Mouse (Mus musculus): Measurements from ENCODE around the gene Gdi2. TPM values are rescaled to one million over a fixed set of nuclear protein-coding genes. Genes with fewer than 3 reads are reported as not detected.

The Gdi2 gene
- total and polyA plus RNA-seq, 3 experiments: 71.4 to 262 (median 243) TPM

DNA sequence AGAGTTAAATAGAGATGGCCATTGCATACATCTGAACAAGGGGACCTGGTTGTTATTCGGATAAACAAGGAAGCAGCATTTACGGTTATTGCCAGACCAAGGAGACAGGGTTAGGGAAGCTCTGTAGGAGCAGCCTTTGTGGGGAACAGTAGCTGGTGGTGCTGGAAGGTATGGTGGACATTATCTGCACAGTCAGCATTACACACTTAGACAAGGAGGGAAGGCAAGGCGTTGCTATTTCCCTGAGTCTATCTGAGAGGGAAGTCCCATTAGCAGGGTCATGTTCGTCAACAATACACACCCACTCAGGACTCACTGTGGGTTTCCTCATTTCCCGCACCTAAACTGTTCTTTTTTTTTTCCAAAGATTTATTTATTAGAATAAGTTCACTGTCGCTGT is 10.0 kb downstream of the Gdi2 start:
- no peak overlapping the region; the same call in 1 of the 2 replicates for H3K27ac ChIP-seq
- H3K9ac ChIP-seq (ENCODE audit: low read depth, low read length): no peak overlapping the region
- intact Hi-C loops (cut with DNase I): loop anchor here (10.0 kb wide), 1 partner anchor 347 kb away; no protein-coding TSS in a partner anchor
- peaks cover 47% of the 10 kb centered on the region for H3K36me3 ChIP-seq (ENCODE audit: control insufficient read depth, insufficient read depth, low read length)
- DNase-seq: no peak
- WGBS: 48% methylated on average over 6 of the region's 6 CpGs
- no peak overlapping the region for H3K4me3 ChIP-seq
- TF ChIP-seq EP300 (IDR thresholded peaks at IDR 0.05; ENCODE audit: insufficient read depth, low read depth, low read length): no peak
- no peak for TF ChIP-seq POLR2A (IDR thresholded peaks at IDR 0.05; ENCODE audit: insufficient read depth, low read depth, low read length)
- TF ChIP-seq CTCF (IDR thresholded peaks at IDR 0.05): no peak
- H3K4me1 ChIP-seq (ENCODE audit: control insufficient read depth, insufficient read depth, low read length): peaks cover 20% of the 10 kb centered on the region
- peaks cover 10% of the 10 kb centered on the region for H3K79me2 ChIP-seq (replicated peaks; ENCODE audit: control insufficient read depth, insufficient read depth, low read length)
- no peaks in the 10 kb centered on the region for H3K27me3 ChIP-seq (ENCODE audit: control insufficient read depth, insufficient read depth, low read length)

- Histone ChIP-seq H3K27me3 (ENCODE audit: control insufficient read depth, insufficient read depth, low read length) (no peaks in the 10 kb centered on the region), H3K4me1 (ENCODE audit: control insufficient read depth, insufficient read depth, low read length) (no peaks in the 10 kb centered on the region; the same call in 1 of the 2 replicates), H3K36me3 (ENCODE audit: control insufficient read depth, insufficient read depth, low read length) (peaks cover 16% of the 10 kb centered on the region), H3K27ac (no peak overlapping the region), H3K4me3 (no peak overlapping the region), H3K79me2 (replicated peaks; ENCODE audit: control insufficient read depth, insufficient read depth, low read length) (no peaks in the 10 kb centered on the region), H3K9ac (ENCODE audit: low read depth, low read length) (no peak overlapping the region)
- peak; percentile 42 for TF ChIP-seq CTCF (IDR thresholded peaks at IDR 0.05)
- TF ChIP-seq EP300 (IDR thresholded peaks at IDR 0.05; ENCODE audit: insufficient read depth, low read depth, low read length): no peak
- DNase-seq: no peak
- intact Hi-C loops (cut with DNase I): no loop called here
- WGBS: 89% methylated on average over 1 of the region's 1 CpGs
Measured at GRCm38 (mm10) chr13:3563130-3563529, 25.3 kb downstream of the Gdi2 start.

DNA sequence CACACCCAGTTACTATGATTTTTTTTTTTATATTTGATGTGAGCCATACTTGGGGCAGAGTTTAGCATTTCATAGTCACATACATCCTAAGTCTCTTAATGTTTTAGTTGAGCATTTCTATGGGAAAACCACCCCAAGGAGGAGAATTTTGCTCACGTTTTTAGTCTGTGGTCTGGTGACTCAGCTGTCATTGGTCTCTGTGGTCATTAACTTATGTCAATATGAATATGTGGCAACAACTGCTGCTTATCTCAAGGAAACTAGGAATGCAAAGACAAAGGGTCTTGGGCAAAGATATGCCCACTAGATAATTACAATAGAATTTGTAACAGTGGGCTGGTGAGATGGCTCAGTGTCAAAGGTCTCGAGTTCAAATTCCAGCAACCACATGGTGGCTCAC is 26.1 kb downstream of the Gdi2 start:
- Histone ChIP-seq H3K79me2 (replicated peaks; ENCODE audit: control insufficient read depth, insufficient read depth, low read length) (no peaks in the 10 kb centered on the region), H3K9ac (ENCODE audit: low read depth, low read length) (no peak overlapping the region), H3K27ac (no peak overlapping the region), H3K4me3 (no peak overlapping the region), H3K4me1 (ENCODE audit: control insufficient read depth, insufficient read depth, low read length) (no peaks in the 10 kb centered on the region; the same call in 1 of the 2 replicates), H3K36me3 (ENCODE audit: control insufficient read depth, insufficient read depth, low read length) (peaks cover 18% of the 10 kb centered on the region), H3K27me3 (ENCODE audit: control insufficient read depth, insufficient read depth, low read length) (no peaks in the 10 kb centered on the region)
- DNase-seq: no peak
- WGBS: 80% methylated on average over 2 of the region's 2 CpGs
- TF ChIP-seq POLR2A (IDR thresholded peaks at IDR 0.05; ENCODE audit: insufficient read depth, low read depth, low read length) (no peak), CTCF (IDR thresholded peaks at IDR 0.05) (no peak), EP300 (IDR thresholded peaks at IDR 0.05; ENCODE audit: insufficient read depth, low read depth, low read length) (no peak)
- intact Hi-C loops (cut with DNase I): no loop called here

DNA sequence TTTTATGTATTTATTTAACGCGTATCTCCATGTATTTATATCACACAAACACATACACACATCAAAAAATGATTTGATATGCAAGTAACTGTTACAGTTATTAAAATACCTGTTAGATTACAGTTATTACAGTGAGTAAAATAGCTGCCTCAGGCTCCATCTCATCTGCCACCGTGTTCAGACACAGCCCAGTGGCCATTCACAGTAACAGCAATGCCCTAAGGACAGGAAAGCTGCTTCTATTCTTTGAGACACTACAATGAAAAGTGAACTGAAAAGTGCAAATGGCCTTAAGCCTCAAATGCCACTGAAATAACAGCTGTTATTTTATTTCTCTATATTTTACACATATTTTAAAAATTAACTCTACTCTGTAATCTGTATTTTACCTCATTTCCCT is 52.9 kb downstream of the Gdi2 start:
- whole genome bisulfite sequencing: 84% methylated on average over 3 of the region's 3 CpGs
- Histone ChIP-seq H3K36me3 (ENCODE audit: control insufficient read depth, insufficient read depth, low read length) (no peaks in the 10 kb centered on the region; the same call in 1 of the 2 replicates), H3K27ac (no peak overlapping the region), H3K4me1 (ENCODE audit: control insufficient read depth, insufficient read depth, low read length) (no peaks in the 10 kb centered on the region), H3K27me3 (ENCODE audit: control insufficient read depth, insufficient read depth, low read length) (no peaks in the 10 kb centered on the region), H3K79me2 (replicated peaks; ENCODE audit: control insufficient read depth, insufficient read depth, low read length) (0 out of 2 replicates have a peak, but pooled peaks cover 1% of the 10 kb centered on the region), H3K9ac (ENCODE audit: low read depth, low read length) (no peak overlapping the region), H3K4me3 (no peak overlapping the region)
- intact Hi-C loops (cut with DNase I): loop anchor here (10.0 kb wide), 1 partner anchor 186 kb away; no protein-coding TSS in a partner anchor
- no peak for DNase-seq
- TF ChIP-seq POLR2A (IDR thresholded peaks at IDR 0.05; ENCODE audit: insufficient read depth, low read depth, low read length) (no peak), CTCF (IDR thresholded peaks at IDR 0.05) (peak; percentile 51)

DNA sequence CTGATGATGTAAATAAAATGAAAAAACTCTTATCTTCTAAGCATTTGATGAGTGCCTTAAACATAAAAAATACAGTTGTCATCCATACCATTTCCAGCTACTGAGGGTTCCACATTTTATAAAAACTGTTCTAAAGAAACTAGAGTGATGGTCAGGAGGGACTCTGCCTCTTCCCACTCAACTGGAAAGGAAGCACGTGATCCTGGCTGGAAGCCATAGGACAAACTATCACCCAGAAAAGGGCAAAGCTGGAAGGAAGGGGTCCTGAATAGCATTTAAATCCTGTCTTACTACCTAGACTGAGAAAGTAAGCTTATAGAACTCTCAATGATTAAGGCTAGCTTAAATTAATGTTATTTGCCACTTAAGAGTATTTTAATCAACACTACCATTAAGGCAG is 56.4 kb downstream of the Gdi2 start:
- H3K27me3 ChIP-seq (ENCODE audit: control insufficient read depth, insufficient read depth, low read length): no peaks in the 10 kb centered on the region
- TF ChIP-seq CTCF (IDR thresholded peaks at IDR 0.05) (no peak), EP300 (IDR thresholded peaks at IDR 0.05; ENCODE audit: insufficient read depth, low read depth, low read length) (no peak), POLR2A (IDR thresholded peaks at IDR 0.05; ENCODE audit: insufficient read depth, low read depth, low read length) (no peak)
- no peak for DNase-seq
- 0 out of 2 replicates have a peak, but pooled peaks cover 1% of the 10 kb centered on the region for H3K79me2 ChIP-seq (replicated peaks; ENCODE audit: control insufficient read depth, insufficient read depth, low read length)
- no peak overlapping the region for H3K27ac ChIP-seq
- H3K4me3 ChIP-seq: no peak overlapping the region
- no peaks in the 10 kb centered on the region for H3K4me1 ChIP-seq (ENCODE audit: control insufficient read depth, insufficient read depth, low read length)
- WGBS: 46% methylated on average over 1 of the region's 1 CpGs
- intact Hi-C loops (cut with DNase I): loop anchor here (10.0 kb wide), 1 partner anchor 190 kb away; no protein-coding TSS in a partner anchor
- no peaks in the 10 kb centered on the region; the same call in 1 of the 2 replicates for H3K36me3 ChIP-seq (ENCODE audit: control insufficient read depth, insufficient read depth, low read length)
- H3K9ac ChIP-seq (ENCODE audit: low read depth, low read length): no peak overlapping the region

DNA sequence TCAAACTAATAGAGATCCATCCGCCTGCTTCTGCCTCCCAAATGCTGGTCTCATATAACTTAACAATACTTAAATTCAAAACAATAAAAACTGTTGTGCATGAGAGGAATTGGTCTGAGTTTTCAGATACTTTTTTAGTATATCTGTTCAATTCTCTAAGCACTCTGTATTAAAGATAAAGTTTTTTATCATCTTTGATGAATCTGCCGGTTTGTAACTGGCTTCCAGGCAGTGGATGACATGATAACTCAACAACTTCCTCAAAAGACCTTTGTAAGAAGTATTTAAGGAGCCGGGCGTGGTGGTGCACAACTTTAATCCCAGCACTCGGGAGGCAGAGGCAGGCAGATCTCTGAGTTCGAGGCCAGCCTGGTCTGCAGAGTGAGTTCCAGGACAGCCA is 58.4 kb downstream of the Gdi2 start:
- TF ChIP-seq EP300 (IDR thresholded peaks at IDR 0.05; ENCODE audit: insufficient read depth, low read depth, low read length) (no peak), CTCF (IDR thresholded peaks at IDR 0.05) (no peak), POLR2A (IDR thresholded peaks at IDR 0.05; ENCODE audit: insufficient read depth, low read depth, low read length) (no peak)
- Histone ChIP-seq H3K27me3 (ENCODE audit: control insufficient read depth, insufficient read depth, low read length) (no peaks in the 10 kb centered on the region), H3K27ac (no peak overlapping the region), H3K79me2 (replicated peaks; ENCODE audit: control insufficient read depth, insufficient read depth, low read length) (0 out of 2 replicates have a peak, but pooled peaks cover 1% of the 10 kb centered on the region), H3K4me1 (ENCODE audit: control insufficient read depth, insufficient read depth, low read length) (no peaks in the 10 kb centered on the region), H3K36me3 (ENCODE audit: control insufficient read depth, insufficient read depth, low read length) (no peaks in the 10 kb centered on the region; the same call in 1 of the 2 replicates), H3K4me3 (no peak overlapping the region), H3K9ac (ENCODE audit: low read depth, low read length) (no peak overlapping the region)
- 89% methylated on average over 6 of the region's 6 CpGs for WGBS
- no peak for DNase-seq
- intact Hi-C loops (cut with DNase I): loop anchor here (10.0 kb wide), 1 partner anchor 191 kb away; no protein-coding TSS in a partner anchor

Measured in heart, adult 2 months (tissue).